Mouse (Mus musculus): ENCODE data around the gene Gm20219. TPM values are rescaled to one million over a fixed set of nuclear protein-coding genes. Genes with fewer than 3 reads are reported as not detected.

Gene Gm20219
- polyA plus RNA-seq, 1 experiment, result 13.1 TPM

DNA sequence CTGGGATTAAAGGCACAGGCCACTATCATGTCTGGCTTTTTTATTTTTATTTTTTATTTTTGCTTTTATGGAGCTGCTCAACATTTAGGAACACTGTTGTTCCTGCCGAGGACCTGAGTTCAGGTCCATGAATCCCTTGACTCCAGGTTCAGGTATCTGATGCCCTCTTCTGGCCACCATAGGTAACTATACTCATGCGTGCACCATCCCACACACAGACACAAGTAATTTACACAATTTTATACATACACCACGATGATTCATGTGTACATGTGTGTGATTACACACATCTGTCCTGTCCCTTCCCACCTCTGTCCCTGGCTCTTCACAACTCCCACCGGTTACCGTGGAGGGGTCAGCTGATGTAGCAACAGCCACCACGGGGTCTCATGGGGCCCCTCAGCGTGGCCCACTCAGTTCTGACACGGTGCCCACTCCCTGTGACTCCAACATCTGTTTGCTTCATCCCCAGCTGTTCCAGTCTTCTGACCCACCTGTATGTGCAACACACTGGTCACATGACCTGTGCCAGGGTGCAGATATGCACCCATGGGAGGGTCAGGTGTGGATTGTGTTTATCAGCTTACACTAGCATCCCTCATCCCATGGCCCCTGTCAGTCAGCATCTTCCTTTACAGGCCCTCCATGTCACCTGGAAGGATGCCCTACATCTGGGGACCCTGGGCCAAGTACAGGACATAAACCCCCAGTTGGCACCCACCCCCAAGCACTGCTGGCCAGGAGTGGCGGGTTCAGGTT lies 6.2 kb downstream of the Gm20219 start:
- no peaks in the 10 kb centered on the region for H3K4me1 ChIP-seq (replicated peaks; ENCODE audit: control insufficient read depth, insufficient read depth, low read length)
- no peaks in the 10 kb centered on the region for H3K36me3 ChIP-seq (ENCODE audit: control insufficient read depth, insufficient read depth, low read length)
- H3K4me3 ChIP-seq (ENCODE audit: control insufficient read depth, insufficient read depth, low read length), result no peak overlapping the region
- H3K27ac ChIP-seq (ENCODE audit: control insufficient read depth, insufficient read depth, low read length), result no peak overlapping the region
- no peak for DNase-seq
- TF ChIP-seq CTCF (IDR thresholded peaks at IDR 0.05; ENCODE audit: borderline replicate concordance, control insufficient read depth, extremely low read depth, insufficient read depth, low read length, poor library complexity) (no peak), POLR2A (IDR thresholded peaks at IDR 0.05; ENCODE audit: control insufficient read depth, extremely low read depth, insufficient read depth, low read length, poor library complexity) (no peak)
- H3K27me3 ChIP-seq (ENCODE audit: control insufficient read depth, insufficient read depth, low read length), result no peaks in the 10 kb centered on the region
- WGBS, result 87% methylated on average over 9 of the region's 9 CpGs

DNA sequence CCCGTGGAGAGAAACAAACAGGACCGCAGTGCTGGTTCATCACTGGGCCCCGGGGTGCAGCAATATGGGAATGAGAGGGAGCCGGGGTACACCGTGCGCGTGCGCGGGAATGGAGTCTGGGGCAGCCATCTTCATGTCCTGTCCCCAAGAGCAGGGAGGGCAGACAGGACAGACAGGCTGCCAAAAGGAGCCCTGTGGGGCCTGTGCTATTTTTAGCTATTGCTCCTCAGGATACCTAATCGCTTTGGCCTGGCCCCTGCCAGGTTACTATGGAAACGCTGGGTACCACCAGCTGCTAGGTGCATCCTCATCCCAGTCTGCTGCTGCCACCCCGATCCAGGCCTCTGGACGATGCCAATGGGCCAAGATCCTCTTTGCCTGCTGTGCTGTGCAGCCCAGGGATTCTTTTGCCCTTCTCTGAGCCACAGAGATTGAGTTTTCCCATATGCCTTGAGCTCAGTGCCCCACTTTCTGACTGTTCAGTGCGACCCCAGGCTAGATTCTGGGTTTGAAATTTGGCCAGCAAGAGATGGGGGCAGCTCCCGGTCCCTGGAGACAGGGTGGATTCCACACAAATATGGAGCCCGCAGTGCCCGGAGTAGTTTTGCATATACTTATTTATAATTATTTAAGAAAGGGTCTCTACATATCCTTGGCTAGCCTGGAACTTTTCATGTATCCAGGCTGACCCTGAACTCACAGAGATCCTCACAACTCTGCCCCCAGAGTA lies 6.9 kb downstream of the Gm20219 start:
- DNase-seq, result no peak
- H3K4me1 ChIP-seq (replicated peaks; ENCODE audit: control insufficient read depth, insufficient read depth, low read length), result no peaks in the 10 kb centered on the region
- no peaks in the 10 kb centered on the region for H3K36me3 ChIP-seq (ENCODE audit: control insufficient read depth, insufficient read depth, low read length)
- no peak overlapping the region for H3K27ac ChIP-seq (ENCODE audit: control insufficient read depth, insufficient read depth, low read length)
- 91% methylated on average over 17 of the region's 17 CpGs for WGBS
- H3K27me3 ChIP-seq (ENCODE audit: control insufficient read depth, insufficient read depth, low read length), result no peaks in the 10 kb centered on the region
- TF ChIP-seq POLR2A (IDR thresholded peaks at IDR 0.05; ENCODE audit: control insufficient read depth, extremely low read depth, insufficient read depth, low read length, poor library complexity), result no peak
- no peak for TF ChIP-seq CTCF (IDR thresholded peaks at IDR 0.05; ENCODE audit: borderline replicate concordance, control insufficient read depth, extremely low read depth, insufficient read depth, low read length, poor library complexity)
- no peak overlapping the region for H3K4me3 ChIP-seq (ENCODE audit: control insufficient read depth, insufficient read depth, low read length)

DNA sequence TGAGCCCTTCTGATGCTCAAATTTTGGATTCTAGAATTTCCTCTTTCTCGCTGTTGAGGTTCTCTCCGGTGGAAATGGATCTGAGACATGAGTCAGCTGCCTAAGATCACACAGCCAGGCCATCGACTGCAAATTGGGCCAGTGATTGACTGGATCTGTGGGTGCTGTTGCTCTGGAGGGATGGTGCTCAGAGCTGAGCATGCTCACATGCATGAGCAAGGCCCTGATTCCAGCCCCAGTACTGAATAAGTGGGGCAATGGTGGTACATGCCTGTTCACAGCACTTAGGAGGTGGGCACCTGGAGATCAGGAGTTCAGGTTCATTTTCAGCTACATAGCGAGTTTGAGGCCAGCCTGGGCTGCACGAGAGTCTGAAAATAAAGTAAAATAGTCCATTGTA lies 7.6 kb downstream of the Gm20219 start:
- no peak for DNase-seq
- 85% methylated on average over 5 of the region's 5 CpGs for WGBS
- no peak overlapping the region for H3K27ac ChIP-seq (ENCODE audit: control insufficient read depth, insufficient read depth, low read length)
- H3K36me3 ChIP-seq (ENCODE audit: control insufficient read depth, insufficient read depth, low read length), result no peaks in the 10 kb centered on the region
- no peak overlapping the region for H3K4me3 ChIP-seq (ENCODE audit: control insufficient read depth, insufficient read depth, low read length)
- no peaks in the 10 kb centered on the region for H3K4me1 ChIP-seq (replicated peaks; ENCODE audit: control insufficient read depth, insufficient read depth, low read length)
- TF ChIP-seq POLR2A (IDR thresholded peaks at IDR 0.05; ENCODE audit: control insufficient read depth, extremely low read depth, insufficient read depth, low read length, poor library complexity) (no peak), CTCF (IDR thresholded peaks at IDR 0.05; ENCODE audit: borderline replicate concordance, control insufficient read depth, extremely low read depth, insufficient read depth, low read length, poor library complexity) (no peak)
- no peaks in the 10 kb centered on the region for H3K27me3 ChIP-seq (ENCODE audit: control insufficient read depth, insufficient read depth, low read length)

DNA sequence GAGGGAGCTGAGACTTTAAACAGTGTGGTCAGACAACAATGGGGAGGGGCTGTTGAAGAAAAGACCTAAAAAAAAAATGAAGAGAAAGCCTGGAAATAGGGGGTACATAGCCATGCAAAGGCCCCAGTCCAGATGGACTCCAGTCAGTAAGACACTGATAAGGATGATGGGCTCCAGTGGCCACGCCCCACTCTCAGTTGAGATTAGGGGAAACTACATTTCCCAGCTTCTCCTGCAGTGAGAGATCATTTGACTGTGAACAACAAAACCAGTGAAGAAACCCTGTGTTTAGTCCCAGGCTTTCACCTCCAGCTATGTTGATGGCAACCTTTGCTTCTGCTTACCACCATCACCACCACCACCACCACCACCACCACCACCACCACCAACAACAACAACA lies 8.2 kb downstream of the Gm20219 start:
- no peaks in the 10 kb centered on the region for H3K4me1 ChIP-seq (replicated peaks; ENCODE audit: control insufficient read depth, insufficient read depth, low read length)
- H3K36me3 ChIP-seq (ENCODE audit: control insufficient read depth, insufficient read depth, low read length), result no peaks in the 10 kb centered on the region
- TF ChIP-seq CTCF (IDR thresholded peaks at IDR 0.05; ENCODE audit: borderline replicate concordance, control insufficient read depth, extremely low read depth, insufficient read depth, low read length, poor library complexity) (no peak), POLR2A (IDR thresholded peaks at IDR 0.05; ENCODE audit: control insufficient read depth, extremely low read depth, insufficient read depth, low read length, poor library complexity) (no peak)
- no peak overlapping the region for H3K27ac ChIP-seq (ENCODE audit: control insufficient read depth, insufficient read depth, low read length)
- no peak for DNase-seq
- WGBS, result 78% methylated on average over 1 of the region's 1 CpGs
- H3K4me3 ChIP-seq (ENCODE audit: control insufficient read depth, insufficient read depth, low read length), result no peak overlapping the region
- no peaks in the 10 kb centered on the region for H3K27me3 ChIP-seq (ENCODE audit: control insufficient read depth, insufficient read depth, low read length)

DNA sequence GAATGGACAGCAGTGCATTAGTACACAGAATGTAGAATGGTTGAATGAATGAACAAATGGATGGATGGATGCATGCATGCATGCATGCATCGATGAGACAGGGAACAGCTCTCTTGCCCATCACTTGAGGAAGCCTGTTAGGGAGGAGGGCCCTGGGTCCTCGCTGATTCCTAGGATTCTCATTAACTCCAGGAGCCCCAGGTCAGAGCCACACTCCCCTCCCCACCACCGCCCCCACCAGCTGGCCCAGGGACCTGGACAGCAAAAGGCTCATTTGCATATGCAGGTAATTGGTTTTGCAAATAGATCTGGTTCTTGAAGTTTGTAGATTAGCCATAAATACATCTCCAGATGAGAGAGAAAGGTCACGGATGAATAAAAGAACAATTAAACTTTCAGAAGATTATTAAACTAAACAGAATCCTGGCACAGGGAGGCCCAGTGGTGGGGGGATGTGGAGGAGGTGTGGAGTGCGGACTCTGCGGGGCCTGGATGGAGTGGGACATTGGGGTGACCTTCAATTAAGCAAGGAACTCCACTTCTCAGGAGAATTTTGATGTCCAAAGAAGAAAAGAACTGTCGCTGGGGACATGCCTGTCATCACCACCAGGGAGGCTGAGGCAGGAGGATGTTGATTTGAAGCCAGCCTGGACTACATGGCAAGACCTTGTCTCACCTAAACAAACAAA lies 9.3 kb downstream of the Gm20219 start:
- H3K27me3 ChIP-seq (ENCODE audit: control insufficient read depth, insufficient read depth, low read length), result no peaks in the 10 kb centered on the region
- no peak overlapping the region for H3K27ac ChIP-seq (ENCODE audit: control insufficient read depth, insufficient read depth, low read length)
- WGBS, result 96% methylated on average over 7 of the region's 7 CpGs
- H3K4me1 ChIP-seq (replicated peaks; ENCODE audit: control insufficient read depth, insufficient read depth, low read length), result no peaks in the 10 kb centered on the region
- no peak for TF ChIP-seq CTCF (IDR thresholded peaks at IDR 0.05; ENCODE audit: borderline replicate concordance, control insufficient read depth, extremely low read depth, insufficient read depth, low read length, poor library complexity)
- no peak for TF ChIP-seq POLR2A (IDR thresholded peaks at IDR 0.05; ENCODE audit: control insufficient read depth, extremely low read depth, insufficient read depth, low read length, poor library complexity)
- DNase-seq, result no peak
- no peak overlapping the region for H3K4me3 ChIP-seq (ENCODE audit: control insufficient read depth, insufficient read depth, low read length)
- no peaks in the 10 kb centered on the region for H3K36me3 ChIP-seq (ENCODE audit: control insufficient read depth, insufficient read depth, low read length)

DNA sequence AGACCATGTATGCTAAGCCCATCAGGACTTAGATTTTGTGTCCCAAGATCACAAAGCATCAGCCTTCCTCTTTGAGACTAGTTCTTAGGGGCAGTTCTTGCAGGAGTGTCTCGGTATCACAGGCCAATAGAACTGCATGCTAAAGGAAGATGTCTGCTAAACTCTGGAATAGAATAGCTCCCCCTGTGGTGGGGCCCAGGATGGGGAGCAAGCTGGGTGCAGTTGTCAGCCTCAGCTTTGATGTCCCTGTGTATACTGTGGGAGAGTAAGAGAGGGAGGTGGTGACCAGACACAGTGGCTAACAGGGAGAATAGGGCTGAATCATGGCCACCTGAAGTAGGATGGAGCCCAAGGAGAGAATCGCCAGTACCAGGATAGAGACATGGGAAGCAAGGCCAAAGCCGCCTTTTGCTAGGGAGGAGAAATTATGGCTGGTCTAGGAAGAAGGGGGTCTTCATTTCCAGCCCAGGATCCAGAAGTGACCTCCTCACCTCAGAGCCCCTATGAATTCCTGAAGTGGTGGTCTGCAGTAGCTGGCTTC lies 10.4 kb downstream of the Gm20219 start:
- Histone ChIP-seq H3K27me3 (ENCODE audit: control insufficient read depth, insufficient read depth, low read length) (no peaks in the 10 kb centered on the region), H3K4me1 (replicated peaks; ENCODE audit: control insufficient read depth, insufficient read depth, low read length) (no peaks in the 10 kb centered on the region), H3K27ac (ENCODE audit: control insufficient read depth, insufficient read depth, low read length) (no peak overlapping the region), H3K36me3 (ENCODE audit: control insufficient read depth, insufficient read depth, low read length) (no peaks in the 10 kb centered on the region), H3K4me3 (ENCODE audit: control insufficient read depth, insufficient read depth, low read length) (no peak overlapping the region)
- no peak for DNase-seq
- TF ChIP-seq POLR2A (IDR thresholded peaks at IDR 0.05; ENCODE audit: control insufficient read depth, extremely low read depth, insufficient read depth, low read length, poor library complexity) (no peak), CTCF (IDR thresholded peaks at IDR 0.05; ENCODE audit: borderline replicate concordance, control insufficient read depth, extremely low read depth, insufficient read depth, low read length, poor library complexity) (no peak)
- WGBS, result 77% methylated on average over 3 of the region's 3 CpGs

Data from thymus, adult 2 months (tissue).